Mouse (Mus musculus) midbrain, embryonic 16.5 days (tissue): ENCODE measurements around the gene Syt8. TPM values are rescaled to one million over a fixed set of nuclear protein-coding genes. Genes with fewer than 3 reads are reported as not detected.

Experiments used
- ATAC-seq: fragments of 200-750 bp; cut with Nextera tagmentation; 2 replicates; pipeline ENCODE4 v1.8.0; 2017; ENCODE audit warnings: moderate TSS enrichment
- H3K27ac ChIP-seq: fragments of 300-500 bp; sonication (generic); 2 replicates; pipeline ENCODE4 v1.5.1; 2014; ENCODE audit warnings: mild to moderate bottlenecking, low read length, mixed read lengths
- H3K27me3 ChIP-seq: fragments of 300-500 bp; sonication (generic); 2 replicates; pipeline ENCODE4 v1.6.1; 2014; ENCODE audit warnings: low read depth, low read length, mixed read lengths; ENCODE audit not compliant: control insufficient read depth, insufficient read depth
- H3K36me3 ChIP-seq: fragments of 300-500 bp; sonication (generic); 2 replicates; pipeline ENCODE4 v1.6.1; 2014; ENCODE audit warnings: mild to moderate bottlenecking, low read length, moderate library complexity, mixed read lengths; ENCODE audit not compliant: control insufficient read depth, insufficient read depth
- H3K4me1 ChIP-seq: fragments of 300-500 bp; sonication (generic); 2 replicates; pipeline ENCODE4 v1.6.1; 2014; ENCODE audit warnings: mild to moderate bottlenecking, low read length, mixed read lengths; ENCODE audit not compliant: control insufficient read depth, insufficient read depth
- H3K4me2 ChIP-seq: fragments of 300-500 bp; sonication (generic); 2 replicates; pipeline ENCODE4 v1.6.1; 2014; ENCODE audit warnings: mild to moderate bottlenecking, low read length, mixed read lengths
- H3K4me3 ChIP-seq: fragments of 300-500 bp; sonication (generic); 2 replicates; pipeline ENCODE4 v1.5.1; 2014; ENCODE audit warnings: low read depth, mild to moderate bottlenecking, low read length, moderate library complexity, mixed read lengths
- H3K9ac ChIP-seq: fragments of 300-500 bp; sonication (generic); 2 replicates; pipeline ENCODE4 v1.6.1; 2014; ENCODE audit warnings: low read depth, low read length, mixed read lengths
- H3K9me3 ChIP-seq: fragments of 300-500 bp; sonication (generic); replicated peaks from 2 replicates; pipeline ENCODE4 v1.6.1; 2014; ENCODE audit warnings: mild to moderate bottlenecking, low read length, mixed read lengths; ENCODE audit not compliant: control insufficient read depth, poor library complexity, severe bottlenecking
- WGBS: fragments of 180-500 bp; shearing (Covaris S2); extraction: QIAGEN DNeasy Blood & Tissue Kit; methylation state at CpG from one replicate; pipeline ENCODE4 v1.1.7; 2014; 5-methylcytosine and 5-hydroxymethylcytosine counted together
- polyA plus RNA-seq: library from polyadenylated mRNA; unstranded; fragments of >200 nt; fragmentation: Nextera tagmentation; extraction: Ambion mirVana; gene quantifications from 2 replicates; pipeline ENCODE4 v1.2.1, GENCODE M21; 2015

Syt8 gene
- polyA plus RNA-seq, 1 experiment from 2014 or later: not detected

DNA sequence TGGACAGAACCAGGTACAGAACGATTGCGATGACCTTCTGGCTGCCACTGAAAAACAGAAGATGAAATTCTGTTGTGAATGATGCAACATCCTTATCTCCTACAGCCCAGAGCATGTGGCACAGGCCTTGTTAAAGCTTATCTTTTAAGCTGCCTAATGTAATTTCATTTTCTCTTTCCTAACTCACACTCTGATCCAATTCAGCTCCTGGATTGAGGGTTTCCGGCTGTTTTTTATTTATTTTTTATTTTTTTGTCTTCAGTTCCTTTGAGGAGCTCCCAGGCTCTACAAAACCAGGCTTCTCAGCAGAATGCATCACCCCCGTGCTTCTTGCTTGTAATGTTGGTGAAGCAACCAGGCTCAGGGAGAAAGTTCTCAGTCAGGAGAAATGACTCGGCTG lies 14.8 kb upstream of the Syt8 start:
- Histone ChIP-seq H3K4me2 (no peak overlapping the region), H3K9me3 (no peaks in the 10 kb centered on the region), H3K27me3 (no peaks in the 10 kb centered on the region), H3K4me1 (no peaks in the 10 kb centered on the region), H3K4me3 (no peak overlapping the region), H3K27ac (no peak overlapping the region), H3K9ac (no peak overlapping the region), H3K36me3 (no peaks in the 10 kb centered on the region)
- ATAC-seq: no peak
- 78% methylated on average over 5 of the region's 5 CpGs for WGBS

GRCm38 (mm10) chr7:142421826-142422225 lies 12.8 kb upstream of the Syt8 start:
- ATAC-seq: no peak
- WGBS: 69% methylated on average over 2 of the region's 2 CpGs
- H3K4me1 ChIP-seq: no peaks in the 10 kb centered on the region

DNA sequence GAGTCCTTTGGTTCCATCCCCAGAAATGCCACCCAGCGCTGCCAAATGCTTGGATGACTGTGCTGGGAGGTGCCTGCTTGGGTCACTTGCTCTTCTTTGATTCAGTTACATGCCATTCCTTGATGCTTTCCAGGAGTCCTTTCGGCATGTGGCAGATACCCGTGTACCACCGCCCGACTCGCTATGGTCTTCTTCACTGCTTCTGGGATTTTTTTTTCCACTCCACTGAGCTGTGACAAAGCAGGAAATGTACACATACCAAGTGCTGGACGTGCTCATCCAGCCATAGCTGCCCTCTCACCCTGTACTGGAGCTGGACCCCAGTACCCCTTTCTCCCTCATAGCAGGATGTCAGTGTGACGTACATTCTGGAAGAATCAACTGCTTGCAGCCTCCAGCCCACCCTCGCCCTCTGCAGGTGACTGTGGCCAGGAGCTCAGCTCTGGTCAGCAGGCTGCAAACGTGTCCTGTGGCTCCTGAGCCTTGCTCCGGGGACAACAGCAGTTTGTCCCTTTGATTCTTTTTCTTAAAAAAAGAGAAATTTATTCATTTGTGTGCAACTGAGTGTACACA lies 8.9 kb upstream of the Syt8 start:
- Histone ChIP-seq H3K27me3 (no peaks in the 10 kb centered on the region), H3K4me3 (no peak overlapping the region), H3K4me2 (no peak overlapping the region), H3K27ac (no peak overlapping the region), H3K9ac (no peak overlapping the region), H3K36me3 (no peaks in the 10 kb centered on the region), H3K4me1 (0 out of 2 replicates have a peak, but pooled peaks cover 2% of the 10 kb centered on the region), H3K9me3 (no peaks in the 10 kb centered on the region)
- 40% methylated on average over 11 of the region's 11 CpGs for WGBS
- no peak for ATAC-seq

More at GRCm38 (mm10) chr7:142421826-142422225, 12.8 kb upstream of the Syt8 start:
- no peaks in the 10 kb centered on the region for H3K36me3 ChIP-seq
- H3K4me2 ChIP-seq: no peak overlapping the region
- no peak overlapping the region for H3K27ac ChIP-seq
- no peak overlapping the region for H3K9ac ChIP-seq
- no peak overlapping the region for H3K4me3 ChIP-seq
- H3K27me3 ChIP-seq: no peaks in the 10 kb centered on the region
- no peaks in the 10 kb centered on the region for H3K9me3 ChIP-seq

- H3K9ac ChIP-seq: no peak overlapping the region
- H3K9me3 ChIP-seq: no peaks in the 10 kb centered on the region
- 4% methylated on average over 7 of the region's 7 CpGs for WGBS
- no peaks in the 10 kb centered on the region for H3K27me3 ChIP-seq
- 0 out of 2 replicates have a peak, but pooled peaks cover 2% of the 10 kb centered on the region for H3K4me1 ChIP-seq
- H3K27ac ChIP-seq: no peak overlapping the region
- no peak overlapping the region for H3K4me3 ChIP-seq
- no peak for ATAC-seq
- H3K4me2 ChIP-seq: no peak overlapping the region
- no peaks in the 10 kb centered on the region for H3K36me3 ChIP-seq
These were observed 6.4 kb upstream of the Syt8 start for GRCm38 (mm10) chr7:142428213-142428612.

DNA sequence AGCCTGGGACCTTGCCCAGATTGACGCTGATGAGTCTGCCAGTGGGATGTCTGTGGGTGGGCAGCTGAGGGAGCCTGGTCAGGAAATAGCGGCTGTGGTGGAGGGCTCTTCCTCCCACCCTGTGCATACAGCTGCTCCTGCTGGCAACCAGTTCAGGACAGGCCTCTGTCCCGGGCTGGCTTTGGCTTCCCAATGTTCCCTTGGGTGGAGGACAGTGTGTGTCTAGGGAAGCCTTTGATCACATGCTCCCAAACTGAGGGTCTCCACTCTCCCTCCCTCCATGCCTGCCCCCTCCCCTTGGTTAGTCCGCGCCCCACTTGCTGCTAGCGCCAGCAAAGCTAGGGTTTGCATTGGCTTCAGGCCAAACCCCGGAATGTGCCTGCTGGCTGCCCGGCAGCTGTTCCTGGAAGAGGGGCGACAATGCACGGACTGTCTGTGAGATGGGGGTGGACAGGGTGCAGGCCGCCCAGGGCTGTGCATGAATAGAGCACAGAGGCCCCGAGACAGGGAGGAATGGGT lies 4.4 kb upstream of the Syt8 start:
- no peak overlapping the region for H3K9ac ChIP-seq
- H3K36me3 ChIP-seq: no peaks in the 10 kb centered on the region
- H3K27me3 ChIP-seq: no peaks in the 10 kb centered on the region
- peak; percentile 73 for ATAC-seq
- H3K4me1 ChIP-seq: 0 out of 2 replicates have a peak, but pooled peaks cover 2% of the 10 kb centered on the region
- H3K9me3 ChIP-seq: no peaks in the 10 kb centered on the region
- 48% methylated on average over 12 of the region's 12 CpGs for WGBS
- no peak overlapping the region for H3K4me2 ChIP-seq
- no peak overlapping the region for H3K4me3 ChIP-seq
- H3K27ac ChIP-seq: no peak overlapping the region

GRCm38 (mm10) chr7:142431106-142431505 lies 3.5 kb upstream of the Syt8 start:
- Histone ChIP-seq H3K4me3 (no peak overlapping the region), H3K9ac (no peak overlapping the region), H3K36me3 (no peaks in the 10 kb centered on the region), H3K4me2 (no peak overlapping the region), H3K9me3 (no peaks in the 10 kb centered on the region), H3K27ac (no peak overlapping the region), H3K27me3 (no peaks in the 10 kb centered on the region), H3K4me1 (0 out of 2 replicates have a peak, but pooled peaks cover 2% of the 10 kb centered on the region)
- WGBS: 87% methylated on average over 14 of the region's 14 CpGs
- no peak for ATAC-seq

DNA sequence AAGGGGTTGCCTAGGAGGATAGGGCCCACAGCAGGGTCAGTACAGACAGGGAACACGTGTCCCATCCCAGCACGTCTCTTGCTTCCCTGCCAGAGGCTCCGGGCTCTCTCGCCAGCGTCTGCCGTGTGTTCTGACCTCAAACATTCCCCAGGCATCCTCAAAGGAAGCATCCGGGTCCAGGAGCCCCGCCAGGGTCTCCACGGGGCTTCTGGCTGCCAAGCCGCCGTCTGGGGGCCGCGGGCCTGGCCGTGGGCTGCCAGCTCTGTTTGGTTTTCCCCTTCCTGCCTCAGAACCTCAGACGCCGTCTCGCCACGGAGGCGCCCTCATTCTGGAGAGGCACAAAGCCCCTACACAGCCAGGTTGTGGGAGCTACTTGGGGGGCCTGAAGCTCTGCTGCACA lies 1.0 kb upstream of the Syt8 start:
- ATAC-seq: no peak
- no peaks in the 10 kb centered on the region for H3K9me3 ChIP-seq
- no peak overlapping the region for H3K9ac ChIP-seq
- H3K4me2 ChIP-seq: no peak overlapping the region
- 51% methylated on average over 19 of the region's 19 CpGs for WGBS
- no peaks in the 10 kb centered on the region for H3K36me3 ChIP-seq
- H3K4me1 ChIP-seq: 0 out of 2 replicates have a peak, but pooled peaks cover 2% of the 10 kb centered on the region
- H3K27me3 ChIP-seq: no peaks in the 10 kb centered on the region
- H3K27ac ChIP-seq: no peak overlapping the region
- no peak overlapping the region for H3K4me3 ChIP-seq

DNA sequence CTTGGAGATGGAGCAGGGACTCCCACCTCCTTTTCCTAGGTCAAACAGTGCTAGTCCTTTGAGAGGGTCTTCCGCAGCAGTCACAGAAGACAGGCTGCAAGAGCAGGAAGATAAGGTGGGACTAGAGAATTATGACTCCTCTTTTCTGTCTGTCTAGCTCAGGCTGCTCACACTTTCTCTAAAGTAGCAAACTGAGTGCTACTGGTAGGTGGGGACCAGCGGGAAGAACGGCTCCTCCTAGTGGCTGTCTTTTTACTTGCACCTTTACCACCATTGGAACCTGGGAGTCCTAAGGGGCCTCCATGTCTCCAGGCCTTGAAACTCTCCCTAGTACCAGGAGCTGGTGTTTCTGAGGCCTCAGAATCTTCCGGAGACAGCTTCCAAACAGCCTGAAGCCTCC lies 874 bp downstream of the Syt8 start:
- no peak overlapping the region for H3K4me3 ChIP-seq
- no peaks in the 10 kb centered on the region for H3K27me3 ChIP-seq
- 30% methylated on average over 4 of the region's 4 CpGs for WGBS
- no peak overlapping the region for H3K9ac ChIP-seq
- no peaks in the 10 kb centered on the region for H3K9me3 ChIP-seq
- no peak overlapping the region for H3K27ac ChIP-seq
- no peaks in the 10 kb centered on the region for H3K4me1 ChIP-seq
- no peaks in the 10 kb centered on the region for H3K36me3 ChIP-seq
- no peak for ATAC-seq
- no peak overlapping the region for H3K4me2 ChIP-seq

GRCm38 (mm10) chr7:142437324-142437723 lies 2.7 kb downstream of the Syt8 start:
- Histone ChIP-seq H3K4me2 (no peak overlapping the region), H3K9ac (no peak overlapping the region), H3K9me3 (no peaks in the 10 kb centered on the region), H3K27me3 (no peaks in the 10 kb centered on the region), H3K4me3 (no peak overlapping the region), H3K36me3 (no peaks in the 10 kb centered on the region), H3K27ac (no peak overlapping the region), H3K4me1 (no peaks in the 10 kb centered on the region)
- 84% methylated on average over 5 of the region's 5 CpGs for WGBS
- no peak for ATAC-seq
